Mouse (Mus musculus): ENCODE results near the gene Zfp229. TPM values are rescaled to one million over a fixed set of nuclear protein-coding genes. Genes with fewer than 3 reads are reported as not detected.

Gene Zfp229
- total RNA-seq, 2 experiments from 2014 or later = 3.8 to 4.5 TPM

Other genes starting within 250 kb of the Zfp229 start
- 2.8 and 6.3 TPM in 2 replicates for gene Zfp53, start 241.8 kb upstream of the Zfp229 start, total RNA-seq (2014; fragmentation: Nextera tagmentation)
- gene Zfp53, start 241.8 kb upstream of the Zfp229 start, total RNA-seq (2017) = 3.6 and 6.2 TPM in 2 replicates
- gene Zfp52, start 195.3 kb upstream of the Zfp229 start, total RNA-seq (2014; fragmentation: Nextera tagmentation) = 9.9 and 12.8 TPM in 2 replicates
- 16.9 and 29.6 TPM in 2 replicates for gene Zfp52, start 195.3 kb upstream of the Zfp229 start, total RNA-seq (2017)
- 2.0 and 3.8 TPM in 2 replicates for gene Zfp948, start 163.8 kb upstream of the Zfp229 start, total RNA-seq (2014; fragmentation: Nextera tagmentation)
- gene Zfp948, start 163.8 kb upstream of the Zfp229 start, total RNA-seq (2017) = 1.6 and 4.6 TPM in 2 replicates
- 2.5 and 2.8 TPM in 2 replicates for gene Zfp983, start 80.2 kb upstream of the Zfp229 start, total RNA-seq (2014; fragmentation: Nextera tagmentation)
- gene Zfp983, start 80.2 kb upstream of the Zfp229 start, total RNA-seq (2017) = 2.4 and 4.3 TPM in 2 replicates
- gene Gm10226, start 38.9 kb upstream of the Zfp229 start, total RNA-seq (2014; fragmentation: Nextera tagmentation) = 12.7 TPM in 1 of 2 replicates, not detected in the other
- gene Gm10226, start 38.9 kb upstream of the Zfp229 start, total RNA-seq (2017) = 69.3 TPM in 1 of 2 replicates, not detected in the other
- 8.0 and 9.4 TPM in 2 replicates for gene Zfp760, start 23.1 kb upstream of the Zfp229 start, total RNA-seq (2014; fragmentation: Nextera tagmentation)
- gene Zfp760, start 23.1 kb upstream of the Zfp229 start, total RNA-seq (2017) = 6.2 and 7.2 TPM in 2 replicates
- 3.6 and 4.0 TPM in 2 replicates for gene Zfp820, start 115.0 kb downstream of the Zfp229 start, total RNA-seq (2014; fragmentation: Nextera tagmentation)
- 6.1 and 9.2 TPM in 2 replicates for gene Zfp820, start 115.0 kb downstream of the Zfp229 start, total RNA-seq (2017)
- gene Zfp995, start 179.1 kb downstream of the Zfp229 start, total RNA-seq (2014; fragmentation: Nextera tagmentation) = 3.8 TPM in 1 of 2 replicates, not detected in the other
- gene Zfp995, start 179.1 kb downstream of the Zfp229 start, total RNA-seq (2017) = 0.46 and 0.75 TPM in 2 replicates
- gene Zfp942, start 231.7 kb downstream of the Zfp229 start, total RNA-seq (2014; fragmentation: Nextera tagmentation) = 15.5 and 22.4 TPM in 2 replicates
- 19.7 and 29.9 TPM in 2 replicates for gene Zfp942, start 231.7 kb downstream of the Zfp229 start, total RNA-seq (2017)
- 12.4 and 18.7 TPM in 2 replicates for gene Zfp943, start 231.8 kb downstream of the Zfp229 start, total RNA-seq (2014; fragmentation: Nextera tagmentation)
- gene Zfp943, start 231.8 kb downstream of the Zfp229 start, total RNA-seq (2017) = 14.7 and 18.8 TPM in 2 replicates